Mouse (Mus musculus): Measurements from ENCODE around the gene Leap2.

- TF ChIP-seq ZNF384 (IDR thresholded peaks at IDR 0.05; ENCODE audit: low read depth, low read length) (no peak), NELFE (IDR thresholded peaks at IDR 0.05; ENCODE audit: low read depth, low read length) (no peak), SMC3 (IDR thresholded peaks at IDR 0.05; ENCODE audit: low read depth, low read length) (peak; percentile 84), CTCF (IDR thresholded peaks at IDR 0.05 in 2 of 3, conservative IDR thresholded peaks at IDR 0.05 in 1 of 3; ENCODE audit: control insufficient read depth in 1 of 3, insufficient read depth in 1 of 3, low read depth in 2 of 3, low read length in 3 of 3, poor library complexity in 1 of 3, severe bottlenecking in 1 of 3) (peak; percentile 57 to 88 (median 62)), POLR2A (IDR thresholded peaks at IDR 0.05; ENCODE audit: control insufficient read depth in 1 of 2, insufficient read depth in 1 of 2, low read depth in 1 of 2, low read length in 2 of 2, poor library complexity in 1 of 2) (0 out of 4 replicates have a peak, but pooled peaks of 1 of the 2 experiments have one; percentile 23), GABPA (IDR thresholded peaks at IDR 0.05; ENCODE audit: low read depth, low read length) (no peak), KAT2A (conservative IDR thresholded peaks at IDR 0.05; ENCODE audit: low read depth, low read length) (no peak), E2F4 (IDR thresholded peaks at IDR 0.05; ENCODE audit: borderline replicate concordance, low read depth, low read length) (no peak), POLR2AphosphoS2 (IDR thresholded peaks at IDR 0.05; ENCODE audit: low read length) (no peak), NRF1 (IDR thresholded peaks at IDR 0.05; ENCODE audit: insufficient read depth, low read depth, low read length, poor library complexity, severe bottlenecking) (no peak), POLR2AphosphoS5 (IDR thresholded peaks at IDR 0.05; ENCODE audit: borderline replicate concordance, low read depth, low read length) (no peak)
These were observed 20.9 kb upstream of the Leap2 start for GRCm38 (mm10) chr11:53443861-53444260.
